Mouse (Mus musculus) kidney, postnatal 14 days (tissue): ENCODE data around the gene Gatad1.
"Not testable (repeated sequence)": the region's sequence is repeated elsewhere in the genome, so short reads cannot be mapped to it uniquely, and the experiment has no call there.

ENCODE experiments used
- DNase-seq: peaks from one replicate; pipeline ENCODE4 v3.0.0; 2022; ENCODE audit warnings: mixed read lengths

Gene Gatad1

GRCm38 (mm10) chr5:3633315-3633714 is 23.7 kb downstream of the Gatad1 start:
- DNase-seq, result no peak

DNA sequence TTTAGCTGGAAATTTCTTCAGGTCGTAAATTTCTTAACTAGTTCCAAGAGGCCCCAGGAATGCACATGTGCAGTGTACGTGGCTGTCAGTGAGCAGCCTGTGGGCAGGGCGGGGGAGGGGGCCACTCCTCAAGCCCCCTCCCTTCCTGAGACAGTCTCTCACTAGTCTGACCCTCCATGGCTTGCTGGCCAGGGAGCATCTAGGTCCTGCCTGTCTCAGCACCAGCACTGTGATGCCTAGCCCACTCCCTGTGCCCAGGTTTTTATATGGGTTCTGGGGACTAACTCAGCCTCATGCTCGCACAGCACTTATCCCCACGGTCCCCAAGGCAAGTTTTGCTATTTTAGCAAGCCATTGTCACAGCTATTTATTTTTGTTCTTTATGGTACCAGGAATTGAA is 24.7 kb downstream of the Gatad1 start:
- DNase-seq, result no peak

DNA sequence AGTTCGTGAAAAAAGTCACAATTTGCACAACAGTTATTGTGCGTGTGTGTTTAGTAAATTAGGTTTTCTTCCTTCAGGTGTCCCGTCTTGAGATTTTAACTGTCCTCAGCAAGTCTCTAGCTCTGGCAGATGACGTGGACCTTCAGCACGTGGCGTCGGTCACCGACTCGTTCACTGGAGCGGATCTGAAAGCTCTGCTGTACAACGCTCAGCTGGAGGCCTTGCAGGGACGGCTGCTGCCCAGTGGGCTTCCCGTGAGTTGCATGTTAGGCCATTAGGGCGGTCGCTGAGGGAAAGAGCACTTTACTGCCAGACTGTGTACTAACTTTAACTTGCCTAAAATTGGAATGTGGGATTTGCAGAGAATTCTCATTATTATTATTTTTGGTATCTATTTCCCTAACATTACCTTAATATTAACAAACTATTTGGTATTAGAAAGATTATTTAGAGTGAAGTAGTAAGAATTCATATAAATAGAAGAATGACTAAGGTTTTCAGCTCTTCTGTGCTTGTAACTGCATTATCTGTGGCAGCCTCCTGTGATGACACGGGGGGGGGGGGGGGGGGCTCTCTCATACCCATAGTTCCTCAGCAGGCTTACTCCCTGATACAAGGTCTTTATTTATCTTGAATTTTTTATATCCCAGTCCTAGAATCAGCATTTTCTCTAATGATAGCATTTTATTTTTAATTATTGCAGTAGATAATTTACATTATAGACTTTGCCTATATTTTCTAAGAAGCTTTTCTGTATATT is 25.3 kb downstream of the Gatad1 start:
- DNase-seq, result peak; percentile 26

DNA sequence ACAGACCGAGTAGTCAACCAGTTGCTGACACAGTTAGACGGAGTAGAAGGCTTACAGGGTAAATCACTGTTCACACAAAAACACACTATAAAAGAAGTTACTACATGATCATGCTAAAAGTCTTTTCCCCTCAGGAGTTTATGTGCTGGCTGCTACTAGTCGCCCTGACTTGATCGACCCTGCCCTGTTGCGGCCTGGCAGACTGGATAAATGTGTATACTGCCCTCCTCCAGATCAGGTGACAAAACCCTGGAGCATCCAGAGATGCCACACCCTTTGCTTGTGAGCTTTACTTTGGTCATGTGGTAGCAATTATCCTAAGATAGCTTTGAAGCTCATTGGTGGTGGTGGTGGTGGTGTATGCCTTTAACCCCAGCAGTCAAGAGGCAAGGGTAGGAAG is 26.9 kb downstream of the Gatad1 start:
- DNase-seq, result no peak

GRCm38 (mm10) chr5:3620486-3620885 is 36.5 kb downstream of the Gatad1 start:
- no peak for DNase-seq

- not testable (repeated sequence) for DNase-seq
Observed at GRCm38 (mm10) chr5:3611835-3612234, 45.1 kb downstream of the Gatad1 start.

DNA sequence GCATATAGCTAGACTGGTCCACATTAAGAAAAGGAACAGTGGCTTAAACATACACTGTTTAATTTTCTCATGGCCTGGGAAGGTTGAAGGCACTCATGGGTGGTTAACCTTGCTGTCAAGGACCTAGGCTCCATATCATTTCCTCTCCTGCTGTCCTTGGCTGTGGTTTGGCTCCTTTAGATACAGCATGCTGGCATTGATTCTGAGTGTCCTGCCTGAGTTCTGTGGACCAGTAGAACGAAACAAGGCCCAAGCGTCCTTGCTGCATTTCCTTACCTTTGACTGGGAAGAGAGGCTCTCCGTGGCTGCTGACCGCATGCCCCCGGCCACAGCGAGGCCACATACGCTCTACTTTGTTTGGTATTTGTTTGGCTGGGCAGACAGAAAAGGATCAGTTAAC is 47.7 kb downstream of the Gatad1 start:
- no peak for DNase-seq

DNA sequence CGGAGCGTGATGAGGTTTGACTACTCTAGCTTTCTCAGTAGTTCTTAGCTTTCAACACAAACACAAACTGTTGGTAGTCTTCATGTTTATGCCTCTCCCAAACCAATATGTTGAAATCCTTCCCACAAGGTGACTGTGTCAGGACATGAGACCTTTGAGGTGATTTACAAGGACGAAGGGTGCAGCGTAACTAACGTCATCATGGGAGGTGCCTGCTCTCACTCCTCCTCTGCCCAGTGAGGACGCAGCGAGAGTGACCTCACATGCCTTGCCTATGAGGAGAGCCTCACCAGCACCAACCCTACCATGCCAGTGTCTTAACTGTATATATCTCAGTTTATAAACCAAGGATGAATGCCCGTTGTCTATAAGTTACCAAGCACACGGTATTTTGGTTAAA is 49.9 kb downstream of the Gatad1 start:
- no peak for DNase-seq

GRCm38 (mm10) chr5:3600790-3601189 is 56.2 kb downstream of the Gatad1 start:
- DNase-seq, result no peak

DNA sequence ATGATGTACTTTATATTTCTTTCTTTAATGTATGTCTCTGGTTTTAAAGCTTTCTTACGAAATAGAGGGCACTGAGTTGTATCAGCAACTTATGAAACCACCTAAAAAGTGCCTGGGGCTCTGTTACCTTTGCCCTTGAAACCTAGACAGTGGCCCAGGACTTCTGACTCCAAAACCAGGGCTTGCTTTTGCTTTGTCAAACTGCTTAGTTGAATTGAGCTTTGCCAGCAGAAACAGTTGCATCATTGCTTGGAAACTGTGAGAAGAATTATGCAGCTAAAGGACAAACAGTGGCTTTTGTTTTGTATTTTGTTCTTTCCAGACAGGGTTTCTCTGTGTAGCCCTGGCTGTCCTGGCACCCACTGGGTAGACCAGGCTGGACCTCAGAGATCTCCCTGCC is 56.7 kb downstream of the Gatad1 start:
- no peak for DNase-seq

DNA sequence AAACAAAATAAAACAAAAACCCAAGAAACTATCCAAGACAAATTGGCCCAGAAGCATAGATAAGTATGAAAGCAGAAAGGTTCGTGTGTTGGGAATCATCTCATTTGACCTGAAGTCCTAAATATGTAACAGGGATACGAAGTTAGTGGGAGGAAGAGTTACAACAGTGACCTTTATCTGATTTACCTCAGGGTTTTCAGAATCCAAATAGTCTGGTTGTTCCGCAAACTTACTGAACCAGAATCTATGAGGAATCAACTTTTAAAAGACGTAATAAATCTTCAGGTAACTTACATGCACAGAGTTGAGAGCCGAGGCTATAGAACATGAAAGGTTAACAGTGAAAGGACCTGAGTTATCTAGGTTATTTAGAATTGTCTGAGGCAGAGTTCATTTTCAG is 58.2 kb downstream of the Gatad1 start:
- no peak for DNase-seq

- DNase-seq, result no peak
Observed at GRCm38 (mm10) chr5:3597171-3597570, 59.8 kb downstream of the Gatad1 start.

- peak; percentile 88 for DNase-seq
Observed at GRCm38 (mm10) chr5:3596399-3596766, 60.6 kb downstream of the Gatad1 start, which contains the start of gene Rbm48. TSS of gene Rbm48 (minus strand) at chr5:3596585.

DNA sequence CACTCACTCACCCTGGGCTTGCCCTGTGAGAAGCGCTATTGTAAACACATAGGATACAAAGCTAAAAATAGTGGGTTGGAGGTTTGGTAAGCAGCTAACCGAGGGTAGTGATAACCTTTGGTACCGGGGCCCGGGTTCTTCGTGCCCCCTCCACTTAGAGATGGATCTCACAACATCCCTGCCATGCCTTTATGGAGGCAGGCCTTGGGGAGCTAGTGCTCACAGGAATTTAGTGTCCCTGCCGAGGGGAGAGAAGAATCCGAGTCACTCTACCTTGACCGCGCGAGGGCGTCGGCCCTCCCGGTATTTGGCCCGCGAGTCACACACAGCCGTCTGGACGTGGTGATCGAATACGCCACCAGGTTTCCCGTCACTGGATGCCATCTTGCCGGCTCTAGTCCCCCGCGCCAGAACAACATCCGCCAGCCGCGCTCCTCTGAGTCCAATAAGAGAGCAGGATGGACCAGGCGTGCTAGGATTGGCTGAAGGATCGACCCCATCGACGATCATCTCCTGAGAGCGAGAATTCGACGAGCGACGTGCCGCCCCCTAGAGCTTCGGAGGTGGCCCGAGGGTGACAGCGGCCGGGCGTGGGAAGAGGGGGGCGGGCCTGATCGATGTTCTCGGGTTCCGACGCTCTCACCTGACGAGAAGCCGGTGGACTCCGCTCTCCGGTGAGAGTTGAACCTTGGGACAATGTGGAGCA is 61.1 kb downstream of the Gatad1 start, which contains the start of gene Pex1:
Gene Pex1, plus strand, starts transcription at position 374 of the 706 bp plus-strand sequence.
- DNase-seq, result peak; percentile 97
